Mouse (Mus musculus): Measurements from ENCODE around the gene Kcnab1. TPM values are rescaled to one million over a fixed set of nuclear protein-coding genes. Genes with fewer than 3 reads are reported as not detected.
"Not testable (repeated sequence)": the region's sequence is repeated elsewhere in the genome, so short reads cannot be mapped to it uniquely, and the experiment has no call there.

Kcnab1 gene
- polyA plus RNA-seq, 1 experiment from 2014 or later: 6.2 TPM

GRCm38 (mm10) chr3:65395111-65395510 lies 285.9 kb downstream of the Kcnab1 start:
- not testable (repeated sequence) for H3K27me3 ChIP-seq (ENCODE audit: control insufficient read depth, insufficient read depth, low read length); H3K36me3 ChIP-seq (ENCODE audit: control insufficient read depth, insufficient read depth, low read length); H3K4me1 ChIP-seq (ENCODE audit: control insufficient read depth, insufficient read depth, low read length); H3K4me2 ChIP-seq (ENCODE audit: low read length); DNase-seq; H3K27ac ChIP-seq (replicated peaks; ENCODE audit: low read depth, low read length); ATAC-seq (ENCODE audit: low FRiP score, low TSS enrichment); H3K9me3 ChIP-seq (ENCODE audit: control insufficient read depth, low read length); H3K9ac ChIP-seq (replicated peaks; ENCODE audit: low read length); H3K4me3 ChIP-seq (replicated peaks; ENCODE audit: low read depth, low read length)
- 100% methylated on average over 1 of the region's 1 CpGs for WGBS

GRCm38 (mm10) chr3:65396835-65397504 lies 287.8 kb downstream of the Kcnab1 start:
- DNase-seq (no peak), ATAC-seq (ENCODE audit: low FRiP score, low TSS enrichment) (no peak)
- no peaks in the 10 kb centered on the region for H3K9me3 ChIP-seq (ENCODE audit: control insufficient read depth, low read length)
- WGBS: 82% methylated on average over 4 of the region's 4 CpGs
- no peak overlapping the region for H3K9ac ChIP-seq (replicated peaks; ENCODE audit: low read length)
- H3K4me3 ChIP-seq (replicated peaks; ENCODE audit: low read depth, low read length): no peak overlapping the region
- H3K27ac ChIP-seq (replicated peaks; ENCODE audit: low read depth, low read length): no peak overlapping the region
- H3K4me2 ChIP-seq (ENCODE audit: low read length): no peak overlapping the region
- H3K36me3 ChIP-seq (ENCODE audit: control insufficient read depth, insufficient read depth, low read length): no peaks in the 10 kb centered on the region
- H3K4me1 ChIP-seq (ENCODE audit: control insufficient read depth, insufficient read depth, low read length): no peaks in the 10 kb centered on the region
- H3K27me3 ChIP-seq (ENCODE audit: control insufficient read depth, insufficient read depth, low read length): no peaks in the 10 kb centered on the region

DNA sequence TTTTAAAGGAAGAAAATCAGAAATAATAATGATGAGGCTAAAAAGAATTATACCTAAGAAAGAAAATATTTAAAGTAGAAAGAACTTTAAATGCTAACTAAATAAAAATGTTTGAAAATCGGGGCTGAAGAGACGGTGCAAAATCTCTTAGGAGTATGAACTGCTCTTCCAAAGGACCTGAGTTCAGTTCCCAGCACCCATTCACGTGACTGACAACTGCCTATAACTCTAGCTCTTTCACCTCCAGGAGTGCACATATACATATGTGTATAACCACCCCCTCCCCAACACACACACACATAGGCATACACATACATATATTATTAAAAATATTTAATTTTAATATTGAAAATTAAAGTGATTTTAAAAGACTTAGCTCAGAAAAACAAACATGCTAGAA lies 288.4 kb downstream of the Kcnab1 start:
- no peak for ATAC-seq (ENCODE audit: low FRiP score, low TSS enrichment)
- H3K4me2 ChIP-seq (ENCODE audit: low read length): no peak overlapping the region
- no peak overlapping the region for H3K27ac ChIP-seq (replicated peaks; ENCODE audit: low read depth, low read length)
- no peak for DNase-seq
- H3K9ac ChIP-seq (replicated peaks; ENCODE audit: low read length): no peak overlapping the region
- no peaks in the 10 kb centered on the region for H3K9me3 ChIP-seq (ENCODE audit: control insufficient read depth, low read length)
- no peaks in the 10 kb centered on the region for H3K4me1 ChIP-seq (ENCODE audit: control insufficient read depth, insufficient read depth, low read length)
- no peaks in the 10 kb centered on the region for H3K36me3 ChIP-seq (ENCODE audit: control insufficient read depth, insufficient read depth, low read length)
- no peak overlapping the region for H3K4me3 ChIP-seq (replicated peaks; ENCODE audit: low read depth, low read length)
- WGBS: 94% methylated on average over 3 of the region's 3 CpGs
- no peaks in the 10 kb centered on the region for H3K27me3 ChIP-seq (ENCODE audit: control insufficient read depth, insufficient read depth, low read length)

DNA sequence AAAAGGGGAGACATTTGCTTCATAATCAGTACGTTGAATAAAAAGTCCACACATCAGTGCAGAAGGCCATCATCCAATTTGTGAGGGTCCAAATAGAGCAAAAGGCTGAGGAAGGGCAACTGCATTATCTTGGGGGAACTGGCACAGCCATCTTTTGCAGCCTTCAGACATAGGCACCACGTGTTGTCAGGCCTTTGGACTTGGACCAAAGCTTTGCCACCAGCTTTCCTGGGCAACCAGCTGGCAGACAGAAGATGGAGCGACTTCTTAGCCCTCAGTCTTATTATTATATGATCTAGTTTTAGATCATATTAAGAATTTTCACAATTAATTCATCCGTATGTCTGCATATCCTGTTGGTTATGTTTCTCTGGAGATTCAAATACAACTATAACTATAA lies 296.6 kb downstream of the Kcnab1 start:
- Histone ChIP-seq H3K9ac (replicated peaks; ENCODE audit: low read length) (no peak overlapping the region), H3K4me1 (ENCODE audit: control insufficient read depth, insufficient read depth, low read length) (no peaks in the 10 kb centered on the region), H3K36me3 (ENCODE audit: control insufficient read depth, insufficient read depth, low read length) (no peaks in the 10 kb centered on the region), H3K27me3 (ENCODE audit: control insufficient read depth, insufficient read depth, low read length) (no peaks in the 10 kb centered on the region), H3K4me2 (ENCODE audit: low read length) (no peak overlapping the region), H3K4me3 (replicated peaks; ENCODE audit: low read depth, low read length) (no peak overlapping the region), H3K27ac (replicated peaks; ENCODE audit: low read depth, low read length) (no peak overlapping the region), H3K9me3 (ENCODE audit: control insufficient read depth, low read length) (no peaks in the 10 kb centered on the region)
- no peak for DNase-seq
- ATAC-seq (ENCODE audit: low FRiP score, low TSS enrichment): no peak
- 78% methylated on average over 4 of the region's 4 CpGs for WGBS

DNA sequence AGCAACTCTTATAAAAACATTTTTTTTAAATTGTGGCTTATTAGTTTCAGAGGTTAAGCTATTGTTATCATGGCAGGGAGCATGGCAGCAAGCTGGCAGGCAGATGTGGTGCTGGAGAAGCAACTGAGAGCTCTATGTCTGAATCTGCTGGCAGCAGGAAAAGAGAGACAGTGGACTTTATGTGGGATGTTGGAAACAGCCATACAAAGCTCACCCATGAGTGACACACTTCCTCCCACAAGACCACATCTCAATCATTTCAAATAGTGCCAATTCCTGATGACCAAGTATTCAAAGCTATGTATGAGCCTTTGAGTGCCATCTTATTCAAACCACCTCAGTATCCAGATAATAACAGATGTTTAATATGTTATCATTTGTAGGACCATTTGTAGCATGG lies 298.7 kb downstream of the Kcnab1 start:
- Histone ChIP-seq H3K9me3 (ENCODE audit: control insufficient read depth, low read length) (no peaks in the 10 kb centered on the region), H3K27ac (replicated peaks; ENCODE audit: low read depth, low read length) (no peak overlapping the region), H3K36me3 (ENCODE audit: control insufficient read depth, insufficient read depth, low read length) (no peaks in the 10 kb centered on the region), H3K27me3 (ENCODE audit: control insufficient read depth, insufficient read depth, low read length) (no peaks in the 10 kb centered on the region), H3K4me2 (ENCODE audit: low read length) (no peak overlapping the region), H3K9ac (replicated peaks; ENCODE audit: low read length) (no peak overlapping the region), H3K4me3 (replicated peaks; ENCODE audit: low read depth, low read length) (no peak overlapping the region), H3K4me1 (ENCODE audit: control insufficient read depth, insufficient read depth, low read length) (no peaks in the 10 kb centered on the region)
- no peak for DNase-seq
- ATAC-seq (ENCODE audit: low FRiP score, low TSS enrichment): no peak

- H3K27ac ChIP-seq (replicated peaks; ENCODE audit: low read depth, low read length): no peak overlapping the region
- no peaks in the 10 kb centered on the region for H3K27me3 ChIP-seq (ENCODE audit: control insufficient read depth, insufficient read depth, low read length)
- no peak for ATAC-seq (ENCODE audit: low FRiP score, low TSS enrichment)
- H3K9ac ChIP-seq (replicated peaks; ENCODE audit: low read length): no peak overlapping the region
- no peak overlapping the region for H3K4me2 ChIP-seq (ENCODE audit: low read length)
- no peaks in the 10 kb centered on the region for H3K36me3 ChIP-seq (ENCODE audit: control insufficient read depth, insufficient read depth, low read length)
- DNase-seq: no peak
- H3K4me3 ChIP-seq (replicated peaks; ENCODE audit: low read depth, low read length): no peak overlapping the region
- no peaks in the 10 kb centered on the region for H3K9me3 ChIP-seq (ENCODE audit: control insufficient read depth, low read length)
- no peaks in the 10 kb centered on the region for H3K4me1 ChIP-seq (ENCODE audit: control insufficient read depth, insufficient read depth, low read length)
Observed at GRCm38 (mm10) chr3:65416571-65416970, 307.4 kb downstream of the Kcnab1 start.

DNA sequence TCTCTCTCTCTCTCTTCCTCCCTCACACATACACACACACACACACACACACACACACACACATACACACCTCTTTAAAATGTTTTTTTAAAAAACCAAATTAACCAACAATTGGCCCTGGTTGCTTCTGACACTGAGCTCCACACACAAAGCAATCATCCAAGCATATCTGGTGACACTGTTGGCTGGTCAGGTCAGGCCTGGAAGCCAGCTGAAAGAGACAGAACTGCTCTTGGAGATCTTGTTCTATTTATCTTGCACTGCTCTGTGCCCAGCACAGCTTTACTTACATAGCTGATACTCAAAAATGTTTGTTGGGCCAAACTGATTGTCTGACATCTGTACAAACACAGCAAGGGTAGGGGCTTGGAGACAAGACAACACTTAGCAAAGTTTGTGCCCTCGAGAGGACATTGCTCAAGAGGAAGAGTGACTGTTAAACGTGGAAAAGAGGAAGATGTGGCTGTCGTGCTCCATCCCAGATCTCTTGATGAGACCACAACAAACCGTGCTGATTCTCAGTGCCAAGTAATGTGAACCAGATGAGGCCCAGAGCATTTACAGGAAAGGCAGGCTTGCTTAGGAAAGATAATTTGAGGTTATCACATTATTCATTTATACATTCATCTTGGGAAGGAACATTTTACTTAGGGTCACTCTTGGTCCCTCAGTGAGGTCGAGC lies 308.9 kb downstream of the Kcnab1 start:
- WGBS: 81% methylated on average over 5 of the region's 5 CpGs
- no peak overlapping the region for H3K9ac ChIP-seq (replicated peaks; ENCODE audit: low read length)
- H3K36me3 ChIP-seq (ENCODE audit: control insufficient read depth, insufficient read depth, low read length): no peaks in the 10 kb centered on the region
- H3K4me3 ChIP-seq (replicated peaks; ENCODE audit: low read depth, low read length): no peak overlapping the region
- DNase-seq (no peak), ATAC-seq (ENCODE audit: low FRiP score, low TSS enrichment) (no peak)
- H3K4me1 ChIP-seq (ENCODE audit: control insufficient read depth, insufficient read depth, low read length): no peaks in the 10 kb centered on the region
- H3K9me3 ChIP-seq (ENCODE audit: control insufficient read depth, low read length): no peaks in the 10 kb centered on the region
- H3K4me2 ChIP-seq (ENCODE audit: low read length): no peak overlapping the region
- H3K27me3 ChIP-seq (ENCODE audit: control insufficient read depth, insufficient read depth, low read length): no peaks in the 10 kb centered on the region
- H3K27ac ChIP-seq (replicated peaks; ENCODE audit: low read depth, low read length): no peak overlapping the region

DNA sequence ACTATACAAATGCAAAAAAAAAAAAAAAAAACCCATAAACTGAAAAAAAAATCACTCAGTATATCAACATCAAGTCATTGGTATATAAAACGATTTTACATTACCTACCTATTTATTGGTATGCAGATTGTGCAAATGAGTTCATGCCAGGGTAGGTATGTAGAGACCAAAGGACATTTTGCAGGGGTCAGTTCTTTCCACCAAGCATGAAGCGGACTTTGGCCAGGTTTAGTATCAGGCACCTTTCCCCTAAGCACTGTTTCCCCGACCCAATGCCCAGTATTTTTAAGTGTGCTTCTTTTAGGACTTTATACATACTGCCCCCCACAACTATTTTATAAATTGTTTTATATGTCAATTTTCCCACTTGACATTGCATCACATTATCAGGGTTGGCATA lies 310.5 kb downstream of the Kcnab1 start:
- ATAC-seq (ENCODE audit: low FRiP score, low TSS enrichment) (no peak), DNase-seq (no peak)
- Histone ChIP-seq H3K4me1 (ENCODE audit: control insufficient read depth, insufficient read depth, low read length) (no peaks in the 10 kb centered on the region), H3K9me3 (ENCODE audit: control insufficient read depth, low read length) (no peaks in the 10 kb centered on the region), H3K36me3 (ENCODE audit: control insufficient read depth, insufficient read depth, low read length) (no peaks in the 10 kb centered on the region), H3K9ac (replicated peaks; ENCODE audit: low read length) (no peak overlapping the region), H3K4me3 (replicated peaks; ENCODE audit: low read depth, low read length) (no peak overlapping the region), H3K4me2 (ENCODE audit: low read length) (no peak overlapping the region), H3K27ac (replicated peaks; ENCODE audit: low read depth, low read length) (no peak overlapping the region), H3K27me3 (ENCODE audit: control insufficient read depth, insufficient read depth, low read length) (no peaks in the 10 kb centered on the region)
- 89% methylated on average over 3 of the region's 3 CpGs for WGBS
